Mouse (Mus musculus) forebrain, embryonic 14.5 days (tissue): ENCODE data around the gene Tbx3. TPM values are rescaled to one million over a fixed set of nuclear protein-coding genes. Genes with fewer than 3 reads are reported as not detected.

Experiments used
- ATAC-seq: fragments of 200-750 bp; cut with Nextera tagmentation; 2 replicates; pipeline ENCODE4 v1.8.0; 2017; ENCODE audit warnings: mild to moderate bottlenecking, moderate library complexity
- DNase-seq: peaks from one replicate; pipeline ENCODE4 v3.0.0-alpha.2; 2015; ENCODE audit warnings: low spot score
- H3K27ac ChIP-seq: fragments of 300-500 bp; sonication (generic); 2 replicates; pipeline ENCODE4 v1.5.1; 2014; ENCODE audit warnings: low read depth, mild to moderate bottlenecking, control low read depth, low read length, moderate library complexity
- H3K27me3 ChIP-seq: fragments of 300-500 bp; sonication (generic); replicated peaks from 2 replicates; pipeline ENCODE4 v1.6.1; 2014; ENCODE audit warnings: low read length, control low read depth, mixed read lengths; ENCODE audit not compliant: control insufficient read depth, insufficient read depth
- H3K36me3 ChIP-seq: fragments of 300-500 bp; sonication (generic); 2 replicates; pipeline ENCODE4 v1.6.1; 2014; ENCODE audit warnings: low read length, control low read depth; ENCODE audit not compliant: control insufficient read depth, insufficient read depth
- H3K4me1 ChIP-seq: fragments of 300-500 bp; sonication (generic); 2 replicates; pipeline ENCODE4 v1.6.1; 2014; ENCODE audit warnings: antibody characterized with exemption, low read length, control low read depth; ENCODE audit not compliant: control insufficient read depth, insufficient read depth
- H3K4me2 ChIP-seq: fragments of 300-500 bp; sonication (generic); 2 replicates; pipeline ENCODE4 v1.6.1; 2014; ENCODE audit warnings: mild to moderate bottlenecking, control low read depth, low read length
- H3K4me3 ChIP-seq: fragments of 300-500 bp; sonication (generic); 2 replicates; pipeline ENCODE4 v1.5.1; 2014; ENCODE audit warnings: low read depth, low read length, control low read depth
- H3K9ac ChIP-seq: fragments of 300-500 bp; sonication (generic); 2 replicates; pipeline ENCODE4 v1.6.1; 2014; ENCODE audit warnings: mild to moderate bottlenecking, low read length, control low read depth, moderate library complexity
- H3K9me3 ChIP-seq: fragments of 300-500 bp; sonication (generic); replicated peaks from 2 replicates; pipeline ENCODE4 v1.6.1; 2016; ENCODE audit warnings: low read length, control low read depth, mixed read lengths; ENCODE audit not compliant: control insufficient read depth
- WGBS: fragments of 180-500 bp; shearing (Covaris S2); extraction: QIAGEN DNeasy Blood & Tissue Kit; methylation state at CpG from one replicate; pipeline ENCODE4 v1.1.7; 2014; 5-methylcytosine and 5-hydroxymethylcytosine counted together
- polyA plus RNA-seq: library from polyadenylated mRNA; unstranded; fragments of >200 nt; fragmentation: Nextera tagmentation; extraction: Ambion mirVana; gene quantifications from 2 replicates; pipeline ENCODE4 v1.2.1, GENCODE M21; 2014

Tbx3 gene
- polyA plus RNA-seq, 1 experiment from 2014 or later, result 1.7 TPM

GRCm38 (mm10) chr5:119672984-119673600, 2.6 kb downstream of the Tbx3 start:
- H3K4me3 ChIP-seq, result no peak overlapping the region
- WGBS, result under 1% methylated on average over 17 of the region's 17 CpGs

DNA sequence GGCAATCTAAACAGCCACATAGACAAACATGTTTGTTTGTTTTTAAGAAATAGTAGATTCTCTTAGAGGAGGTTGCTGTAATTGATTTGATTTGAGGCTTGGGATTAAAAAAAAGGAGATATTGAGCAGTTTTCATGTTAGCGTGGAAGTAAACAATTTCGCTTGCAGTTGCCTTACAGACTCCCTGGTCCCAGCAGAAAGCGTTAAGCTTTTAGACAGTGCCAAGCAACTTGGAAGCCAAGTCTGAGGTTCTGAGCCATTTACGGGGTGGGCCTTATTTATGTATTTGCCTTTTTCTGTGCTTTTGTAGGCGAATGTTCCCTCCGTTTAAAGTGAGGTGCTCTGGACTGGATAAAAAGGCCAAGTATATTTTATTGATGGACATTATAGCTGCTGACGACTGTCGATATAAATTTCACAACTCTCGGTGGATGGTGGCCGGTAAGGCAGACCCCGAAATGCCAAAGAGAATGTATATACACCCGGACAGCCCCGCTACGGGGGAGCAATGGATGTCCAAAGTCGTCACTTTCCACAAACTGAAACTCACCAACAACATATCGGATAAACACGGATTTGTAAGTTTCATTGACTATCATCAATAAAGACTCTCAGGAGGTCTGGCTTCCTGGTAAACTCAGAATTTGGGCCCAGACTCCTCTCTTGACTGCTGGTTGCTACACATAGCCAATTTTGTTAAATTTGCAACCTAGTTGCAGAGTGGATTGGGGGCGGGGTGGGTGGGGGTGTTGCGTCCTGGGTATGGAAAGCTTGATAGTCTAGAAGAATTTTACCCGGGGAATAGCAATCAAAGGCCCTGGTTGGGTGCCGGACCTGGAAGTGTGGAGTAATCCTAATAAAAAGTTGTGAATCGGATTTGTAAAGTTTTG, 3.5 kb downstream of the Tbx3 start:
- H3K4me1 ChIP-seq, result peaks cover 6% of the 10 kb centered on the region; the same call in 1 of the 2 replicates
- no peak overlapping the region for H3K4me2 ChIP-seq
- no peak overlapping the region for H3K9ac ChIP-seq
- WGBS, result 2% methylated on average over 22 of the region's 22 CpGs
- no peak for ATAC-seq
- no peak overlapping the region for H3K4me3 ChIP-seq
- H3K27ac ChIP-seq, result no peak overlapping the region
- no peaks in the 10 kb centered on the region for H3K9me3 ChIP-seq
- no peaks in the 10 kb centered on the region for H3K36me3 ChIP-seq
- H3K27me3 ChIP-seq, result peaks cover 95% of the 10 kb centered on the region
- DNase-seq, result no peak

More at GRCm38 (mm10) chr5:119672984-119673600, 2.6 kb downstream of the Tbx3 start:
- Histone ChIP-seq H3K27me3 (peaks cover 95% of the 10 kb centered on the region), H3K4me2 (no peak overlapping the region), H3K36me3 (no peaks in the 10 kb centered on the region), H3K27ac (no peak overlapping the region), H3K4me1 (peaks cover 6% of the 10 kb centered on the region; the same call in 1 of the 2 replicates), H3K9me3 (no peaks in the 10 kb centered on the region), H3K9ac (no peak overlapping the region)
- DNase-seq (no peak), ATAC-seq (no peak)

DNA sequence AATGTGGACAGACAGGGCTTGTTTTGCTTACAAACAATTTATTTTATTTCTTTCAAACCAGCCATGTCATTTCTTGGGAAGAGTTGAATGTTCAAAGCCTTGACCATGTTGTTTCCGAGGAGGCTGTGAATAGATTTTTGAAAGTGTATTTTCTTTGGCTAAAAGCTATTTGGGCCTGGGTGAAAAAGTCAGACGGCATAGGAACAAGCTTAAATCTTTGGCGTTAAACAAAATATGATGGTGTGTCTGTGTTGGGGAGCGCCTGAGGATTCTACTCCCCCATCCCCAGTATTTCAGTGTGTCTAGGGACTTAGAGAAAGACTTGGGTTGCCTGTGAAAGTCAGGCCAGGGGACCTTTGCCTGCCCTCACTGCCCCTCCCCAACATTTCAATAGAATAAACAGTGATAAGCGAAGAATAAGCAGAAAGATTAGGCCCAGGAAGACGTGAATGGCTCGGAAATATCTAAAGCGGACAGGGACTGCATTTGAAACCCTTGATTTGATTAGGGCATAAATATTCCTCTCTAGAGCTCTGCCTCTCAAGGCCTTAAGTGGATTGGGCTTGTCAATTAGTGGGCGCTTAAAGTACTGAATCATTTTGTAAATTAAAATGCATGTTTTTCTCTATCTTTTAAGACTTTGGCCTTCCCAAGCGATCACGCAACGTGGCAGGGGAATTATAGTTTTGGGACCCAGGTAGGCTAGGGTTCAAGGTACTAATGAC, 4.3 kb downstream of the Tbx3 start:
- no peak overlapping the region for H3K9ac ChIP-seq
- peaks cover 95% of the 10 kb centered on the region for H3K27me3 ChIP-seq
- DNase-seq (no peak), ATAC-seq (no peak)
- H3K36me3 ChIP-seq, result no peaks in the 10 kb centered on the region
- no peaks in the 10 kb centered on the region for H3K9me3 ChIP-seq
- H3K27ac ChIP-seq, result no peak overlapping the region
- H3K4me2 ChIP-seq, result no peak overlapping the region
- H3K4me3 ChIP-seq, result no peak overlapping the region
- WGBS, result 3% methylated on average over 12 of the region's 12 CpGs
- peaks cover 4% of the 10 kb centered on the region; the same call in 1 of the 2 replicates for H3K4me1 ChIP-seq

GRCm38 (mm10) chr5:119676245-119676644, 5.8 kb downstream of the Tbx3 start:
- ATAC-seq (no peak), DNase-seq (no peak)
- 3% methylated on average over 2 of the region's 2 CpGs for WGBS
- no peak overlapping the region for H3K4me2 ChIP-seq
- H3K36me3 ChIP-seq, result no peaks in the 10 kb centered on the region
- no peak overlapping the region for H3K9ac ChIP-seq
- no peaks in the 10 kb centered on the region for H3K4me1 ChIP-seq
- H3K4me3 ChIP-seq, result no peak overlapping the region
- H3K27me3 ChIP-seq, result peaks cover 96% of the 10 kb centered on the region
- H3K27ac ChIP-seq, result no peak overlapping the region
- no peaks in the 10 kb centered on the region for H3K9me3 ChIP-seq

DNA sequence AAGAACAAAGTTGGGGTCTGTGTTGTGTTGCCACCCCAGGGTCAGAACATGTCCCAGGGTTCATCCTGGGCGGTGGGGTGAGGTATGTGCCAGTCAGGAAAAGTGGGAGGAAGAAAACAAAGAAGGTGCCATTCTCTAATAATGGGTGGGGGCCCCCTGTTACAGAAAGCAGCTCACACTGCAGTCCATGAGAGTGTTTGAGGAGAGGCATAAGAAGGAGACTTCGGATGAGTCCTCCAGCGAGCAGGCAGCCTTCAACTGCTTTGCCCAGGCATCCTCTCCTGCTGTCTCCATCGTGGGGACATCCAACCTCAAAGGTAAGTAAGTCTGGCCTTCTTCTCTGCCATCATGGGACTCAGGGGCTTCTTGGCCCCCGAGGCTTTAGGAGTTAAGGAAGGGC, 8.0 kb downstream of the Tbx3 start:
- H3K4me3 ChIP-seq, result no peak overlapping the region
- H3K27ac ChIP-seq, result no peak overlapping the region
- peaks cover 100% of the 10 kb centered on the region for H3K27me3 ChIP-seq
- H3K9ac ChIP-seq, result no peak overlapping the region
- no peaks in the 10 kb centered on the region for H3K9me3 ChIP-seq
- 9% methylated on average over 5 of the region's 5 CpGs for WGBS
- H3K36me3 ChIP-seq, result no peaks in the 10 kb centered on the region
- ATAC-seq (no peak), DNase-seq (no peak)
- H3K4me1 ChIP-seq, result no peaks in the 10 kb centered on the region
- no peak overlapping the region for H3K4me2 ChIP-seq

GRCm38 (mm10) chr5:119679084-119679483, 8.6 kb downstream of the Tbx3 start:
- Histone ChIP-seq H3K9me3 (no peaks in the 10 kb centered on the region), H3K4me3 (no peak overlapping the region), H3K27me3 (peaks cover 100% of the 10 kb centered on the region), H3K27ac (no peak overlapping the region), H3K4me2 (no peak overlapping the region), H3K36me3 (no peaks in the 10 kb centered on the region), H3K4me1 (no peaks in the 10 kb centered on the region), H3K9ac (no peak overlapping the region)
- no peak for DNase-seq
- ATAC-seq, result no peak

DNA sequence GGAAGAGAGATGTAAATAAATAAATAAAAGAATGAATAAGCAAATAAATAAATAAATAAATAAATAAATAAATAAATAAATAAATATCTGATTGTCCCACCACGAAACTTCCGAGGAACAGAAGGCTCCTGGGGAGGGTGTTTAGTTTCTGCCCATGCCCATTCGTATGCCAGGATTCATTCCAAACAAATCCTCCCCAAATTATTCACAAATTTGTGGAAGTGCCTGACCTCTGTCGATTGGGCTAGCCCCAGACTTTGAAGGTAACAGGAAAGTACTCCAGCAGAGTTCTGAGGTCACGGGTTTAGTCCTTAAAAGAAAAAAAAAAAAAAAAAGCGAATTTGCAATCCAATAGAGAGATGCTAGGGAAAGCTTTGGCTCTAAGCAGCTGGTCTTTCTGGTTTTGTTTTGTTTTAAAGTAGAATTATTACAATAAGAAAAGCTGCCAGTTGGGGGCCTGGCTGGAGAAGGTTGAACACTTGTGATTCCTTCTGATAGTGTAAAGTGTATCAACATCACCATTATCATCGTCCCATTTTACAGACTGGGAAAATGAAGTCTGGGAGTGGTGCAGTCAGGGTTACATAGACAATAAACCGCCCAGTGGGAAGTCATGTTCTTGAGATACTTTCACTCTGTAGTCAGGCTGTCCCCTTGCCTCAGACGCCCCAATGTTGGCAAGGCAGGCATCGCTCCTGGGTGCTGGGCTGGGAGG, 9.3 kb downstream of the Tbx3 start:
- Histone ChIP-seq H3K27ac (no peak overlapping the region), H3K4me3 (no peak overlapping the region), H3K9ac (no peak overlapping the region), H3K36me3 (no peaks in the 10 kb centered on the region), H3K27me3 (peaks cover 97% of the 10 kb centered on the region), H3K4me2 (no peak overlapping the region), H3K9me3 (no peaks in the 10 kb centered on the region), H3K4me1 (no peaks in the 10 kb centered on the region)
- ATAC-seq, result no peak
- DNase-seq, result no peak
- WGBS, result 3% methylated on average over 10 of the region's 10 CpGs

DNA sequence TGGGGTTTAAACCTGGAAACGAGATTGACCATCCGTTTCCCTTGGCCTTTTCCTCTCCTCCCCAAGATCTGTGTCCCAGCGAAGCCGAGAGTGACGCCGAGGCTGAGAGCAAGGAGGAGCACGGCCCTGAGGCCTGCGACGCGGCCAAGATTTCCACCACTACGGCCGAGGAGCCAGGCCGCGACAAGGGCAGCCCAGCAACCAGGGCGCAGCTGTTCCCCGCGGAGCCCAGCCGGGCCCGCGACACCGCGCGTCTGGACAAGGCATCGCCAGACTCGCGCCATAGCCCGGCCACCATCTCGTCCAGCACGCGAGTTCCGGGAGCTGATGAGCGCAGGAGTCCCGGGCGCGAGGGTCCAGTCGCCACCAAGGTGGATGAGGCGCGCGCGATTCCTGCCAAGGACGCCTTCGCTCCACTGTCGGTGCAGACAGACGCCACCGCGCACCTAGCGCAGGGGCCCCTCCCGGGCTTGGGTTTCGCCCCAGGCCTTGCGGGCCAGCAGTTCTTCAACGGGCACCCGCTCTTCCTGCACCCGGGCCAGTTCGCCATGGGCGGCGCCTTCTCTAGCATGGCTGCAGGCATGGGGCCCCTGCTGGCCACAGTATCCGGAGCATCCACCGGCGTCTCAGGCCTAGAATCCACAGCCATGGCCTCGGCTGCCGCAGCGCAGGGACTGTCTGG, 10.0 kb downstream of the Tbx3 start:
- H3K27ac ChIP-seq, result no peak overlapping the region

More for the DNA sequence above, 10.0 kb downstream of the Tbx3 start:
- WGBS, result under 1% methylated on average over 61 of the region's 62 CpGs
- H3K9ac ChIP-seq, result no peak overlapping the region
- H3K9me3 ChIP-seq, result no peaks in the 10 kb centered on the region
- H3K36me3 ChIP-seq, result no peaks in the 10 kb centered on the region
- no peak for ATAC-seq
- 0 out of 2 replicates have a peak overlapping the region, but pooled peaks have one; percentile 1 for H3K4me3 ChIP-seq
- DNase-seq, result no peak
- no peak overlapping the region for H3K4me2 ChIP-seq
- no peaks in the 10 kb centered on the region for H3K4me1 ChIP-seq
- H3K27me3 ChIP-seq, result peaks cover 97% of the 10 kb centered on the region
